Mouse (Mus musculus) spleen, embryonic (tissue): ENCODE results near the gene Rexo1.
"Not testable (repeated sequence)": the region's sequence is repeated elsewhere in the genome, so short reads cannot be mapped to it uniquely, and the experiment has no call there.

Source experiments
- CTCF ChIA-PET: fragments of 350-600 bp; sonication (Branson Sonifier 250); formaldehyde crosslinking; loops from one replicate; lab custom pipeline; 2022; lab: Charles Lee

Gene Rexo1

GRCm38 (mm10) chr10:80561116-80561944 lies at the start of gene Rexo1:
Gene Rexo1 (minus strand): TSS chr10:80561560.
- CTCF ChIA-PET = interaction anchor here (0.6 to 1.3 kb wide), 6 partner anchors 9 to 100 kb away, joined by 3 to 5 read pairs (median 3); no protein-coding TSS in a partner anchor

GRCm38 (mm10) chr10:80611024-80611423 lies 49.7 kb upstream of the Rexo1 start:
- CTCF ChIA-PET = interaction anchor here (0.5 to 2.9 kb wide), 6 partner anchors 10 to 133 kb away, joined by 3 to 12 read pairs (median 3); partner anchors contain the start of gene Csnk1g2

GRCm38 (mm10) chr10:80610116-80610785 lies 48.9 kb upstream of the Rexo1 start:
- CTCF ChIA-PET = interaction anchor here (1.1 to 2.9 kb wide), 5 partner anchors 9 to 134 kb away, joined by 3 to 12 read pairs (median 3); partner anchors contain the start of gene Csnk1g2

- CTCF ChIA-PET = no interaction called here
Observed at GRCm38 (mm10) chr10:80609269-80609924, 48.0 kb upstream of the Rexo1 start.

- CTCF ChIA-PET = interaction anchor here (0.6 kb wide), 1 partner anchor 109 kb away, joined by 3 read pairs; no protein-coding TSS in a partner anchor
Observed at GRCm38 (mm10) chr10:80608435-80608834, 47.1 kb upstream of the Rexo1 start.

GRCm38 (mm10) chr10:80606737-80607350 lies 45.5 kb upstream of the Rexo1 start:
- CTCF ChIA-PET = no interaction called here

- CTCF ChIA-PET = no interaction called here
Observed at GRCm38 (mm10) chr10:80606306-80606705, 44.9 kb upstream of the Rexo1 start.

GRCm38 (mm10) chr10:80605721-80606120 lies 44.4 kb upstream of the Rexo1 start, which contains the start of gene Gm49322:
Gene Gm49322 (plus strand): TSS chr10:80606021.
- CTCF ChIA-PET = not testable (repeated sequence)

- CTCF ChIA-PET = no interaction called here
Observed at GRCm38 (mm10) chr10:80604988-80605387, 43.6 kb upstream of the Rexo1 start.

GRCm38 (mm10) chr10:80604001-80604509 lies 42.7 kb upstream of the Rexo1 start:
- CTCF ChIA-PET = no interaction called here

- CTCF ChIA-PET = interaction anchor here (0.6 to 0.7 kb wide), 3 partner anchors 15 to 284 kb away, joined by 3 to 7 read pairs (median 3); no protein-coding TSS in a partner anchor
Observed at GRCm38 (mm10) chr10:80603364-80603763, 42.0 kb upstream of the Rexo1 start.

- CTCF ChIA-PET = interaction anchor here (0.6 to 0.7 kb wide), 3 partner anchors 15 to 284 kb away, joined by 3 to 7 read pairs (median 3); no protein-coding TSS in a partner anchor
Observed at GRCm38 (mm10) chr10:80602698-80603325, 41.5 kb upstream of the Rexo1 start, which contains the start of the genes Scamp4 and Adat3. Gene Scamp4 (plus strand): TSS chr10:80602872. Gene Adat3 (plus strand): TSS chr10:80602880.

GRCm38 (mm10) chr10:80596318-80596717 lies 35.0 kb upstream of the Rexo1 start:
- CTCF ChIA-PET = no interaction called here

GRCm38 (mm10) chr10:80589879-80590854 lies 28.8 kb upstream of the Rexo1 start, which contains the start of gene Abhd17a:
Gene Abhd17a (minus strand): TSS chr10:80590341.
- CTCF ChIA-PET = interaction anchor here (0.6 kb wide), 1 partner anchor 23 kb away, joined by 3 read pairs; no protein-coding TSS in a partner anchor

- CTCF ChIA-PET = interaction anchor here (0.6 kb wide), 1 partner anchor 22 kb away, joined by 3 read pairs; no protein-coding TSS in a partner anchor
Observed at GRCm38 (mm10) chr10:80589127-80589878, 27.9 kb upstream of the Rexo1 start.

GRCm38 (mm10) chr10:80587305-80587657 lies 25.9 kb upstream of the Rexo1 start:
- CTCF ChIA-PET = no interaction called here

GRCm38 (mm10) chr10:80586407-80587304 lies 25.3 kb upstream of the Rexo1 start:
- CTCF ChIA-PET = interaction anchor here (0.6 kb wide), 1 partner anchor 56 kb away, joined by 3 read pairs; no protein-coding TSS in a partner anchor
